Mouse (Mus musculus) hindbrain, embryonic 10.5 days (tissue): ENCODE measurements around the gene Ccdc138. TPM values are rescaled to one million over a fixed set of nuclear protein-coding genes. Genes with fewer than 3 reads are reported as not detected.
A peak's percentile ranks its signal among the peaks of the same experiment; 100 is the strongest.

Experiments
- DNase-seq: peaks from one replicate; pipeline ENCODE4 v3.0.0-alpha.2; 2017; ENCODE audit warnings: low spot score
- H3K27ac ChIP-seq: fragments of 300-500 bp; sonication (generic); 2 replicates; pipeline ENCODE4 v1.5.1; 2016; ENCODE audit warnings: mild to moderate bottlenecking, moderate library complexity
- H3K27me3 ChIP-seq: fragments of 300-500 bp; sonication (generic); 2 replicates; pipeline ENCODE4 v1.6.1; 2016; ENCODE audit warnings: mild to moderate bottlenecking; ENCODE audit not compliant: poor library complexity, insufficient read depth, severe bottlenecking
- H3K36me3 ChIP-seq: fragments of 300-500 bp; sonication (generic); 2 replicates; pipeline ENCODE4 v1.6.1; 2016; ENCODE audit warnings: mild to moderate bottlenecking, moderate library complexity
- H3K4me1 ChIP-seq: fragments of 300-500 bp; sonication (generic); replicated peaks from 2 replicates; pipeline ENCODE4 v1.6.1; 2016; ENCODE audit warnings: mild to moderate bottlenecking
- H3K4me3 ChIP-seq: fragments of 300-500 bp; sonication (generic); 2 replicates; pipeline ENCODE4 v1.5.1; 2016; ENCODE audit warnings: mild to moderate bottlenecking, moderate library complexity
- H3K9me3 ChIP-seq: fragments of 300-500 bp; sonication (generic); 2 replicates; pipeline ENCODE4 v1.6.1; 2016; ENCODE audit warnings: mild to moderate bottlenecking, moderate library complexity
- WGBS: fragments of 180-500 bp; shearing (Covaris S2); methylation state at CpG from one replicate; pipeline ENCODE4 v1.1.7; 2016; 5-methylcytosine and 5-hydroxymethylcytosine counted together
- polyA plus RNA-seq: library from polyadenylated mRNA; unstranded; fragments of >200 nt; fragmentation: Nextera tagmentation; extraction: Ambion mirVana; gene quantifications from 2 replicates; pipeline ENCODE4 v1.2.1, GENCODE M21; 2016

The Ccdc138 gene
- polyA plus RNA-seq: 12.6 and 14.4 TPM in 2 replicates

DNA sequence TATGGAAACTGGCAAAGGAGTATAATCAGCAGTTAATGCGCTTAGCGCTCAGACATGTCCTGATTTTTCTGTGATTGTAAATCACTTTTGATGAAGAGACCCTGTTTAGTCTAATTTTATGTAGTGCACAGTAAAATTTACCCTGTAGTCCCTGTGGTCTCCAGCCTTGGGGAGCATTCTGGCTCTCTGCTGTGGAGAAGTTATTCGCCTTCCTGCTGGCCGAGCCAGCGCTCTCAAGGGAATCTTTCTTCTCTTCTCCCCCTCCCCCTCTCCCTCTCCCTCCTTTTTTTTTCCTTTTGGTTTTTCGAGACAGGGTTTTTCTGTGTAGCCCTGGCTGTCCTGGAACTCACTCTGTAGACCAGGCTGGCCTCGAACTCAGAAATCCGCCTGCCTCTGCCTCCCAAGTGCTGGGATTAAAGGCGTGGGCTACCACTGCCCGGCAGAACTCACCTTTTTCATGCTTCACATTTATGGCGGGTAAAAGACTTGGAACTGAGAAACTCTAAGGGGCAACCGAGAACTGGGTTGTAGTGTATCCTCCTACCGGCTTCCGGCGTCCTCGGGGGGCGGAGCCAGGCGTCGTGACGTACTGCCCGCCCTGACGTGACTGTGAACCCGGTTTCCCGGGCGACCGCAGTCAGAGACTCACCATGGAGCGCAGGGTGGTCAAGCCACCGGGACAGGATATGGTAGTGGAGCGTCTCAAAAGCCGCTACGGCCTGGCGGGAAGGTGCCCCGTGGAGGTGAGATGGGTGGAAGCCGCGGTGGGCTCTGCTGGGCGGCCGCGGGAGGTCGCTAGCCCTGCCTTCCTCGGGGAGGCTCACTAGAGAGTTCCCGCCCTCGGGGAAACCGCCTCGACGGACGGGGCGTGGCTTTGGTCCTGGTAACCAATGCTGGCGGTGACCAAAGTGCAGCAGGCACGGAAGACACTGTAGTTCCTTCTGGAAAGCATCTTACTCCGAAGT lies at the start of gene Ccdc138:
Gene Ccdc138 (plus strand): TSS at position 629 of the 965 bp plus-strand sequence.
- peak within 1 kb of the TSS; percentile 94 for H3K27ac ChIP-seq
- peak; percentile 94 for DNase-seq
- H3K4me1 ChIP-seq: peaks cover 15% of the 10 kb centered on the region
- WGBS: 2% methylated on average over 50 of the region's 50 CpGs
- no peaks in the 10 kb centered on the region for H3K9me3 ChIP-seq
- peak within 1 kb of the TSS; percentile 77 for H3K4me3 ChIP-seq
- H3K36me3 ChIP-seq: peaks cover 41% of the 10 kb centered on the region
- H3K27me3 ChIP-seq: no peaks in the 10 kb centered on the region

DNA sequence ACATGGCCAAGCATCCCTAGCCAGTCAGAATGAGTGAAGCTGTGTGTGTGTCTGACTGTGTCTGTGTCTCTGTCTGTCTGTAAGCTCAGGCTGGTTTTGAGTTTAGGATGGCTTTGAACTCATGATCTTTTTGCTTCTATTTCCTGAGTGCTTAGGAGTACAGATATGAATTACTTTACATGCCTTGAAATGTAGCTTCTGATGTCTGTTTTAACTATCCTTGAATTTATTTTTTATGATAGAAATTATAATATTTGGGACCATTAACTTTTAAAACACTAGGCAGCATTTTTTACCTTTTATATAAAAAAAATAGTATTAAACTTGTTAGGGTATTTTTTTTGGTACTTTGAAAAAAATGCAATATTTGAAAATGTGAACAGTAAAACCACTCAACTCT lies 46.2 kb upstream of the Ccdc138 start:
- Histone ChIP-seq H3K27ac (no peak overlapping the region), H3K4me3 (no peak overlapping the region), H3K36me3 (peaks cover 47% of the 10 kb centered on the region), H3K4me1 (peaks cover 7% of the 10 kb centered on the region), H3K27me3 (no peaks in the 10 kb centered on the region), H3K9me3 (no peaks in the 10 kb centered on the region)
- DNase-seq: no peak

DNA sequence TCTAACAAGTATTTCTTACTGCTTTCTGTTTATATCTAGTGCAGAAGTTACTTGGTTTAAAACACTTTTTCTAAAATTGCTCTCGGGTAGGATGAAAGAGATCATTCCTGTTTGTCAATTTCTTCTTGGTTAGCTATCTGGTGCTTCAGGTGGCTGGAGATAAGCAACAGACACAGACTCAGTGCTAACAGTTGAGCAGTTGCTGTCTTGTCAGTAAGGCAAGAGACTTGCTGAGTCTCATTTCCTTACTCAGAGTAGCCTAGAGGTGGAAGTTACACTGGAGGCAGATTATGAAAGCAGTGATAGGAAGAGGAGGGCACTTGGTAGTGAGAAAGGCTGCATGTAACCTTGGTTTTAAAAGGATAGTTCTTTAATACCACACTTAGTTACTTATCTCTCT lies 45.6 kb upstream of the Ccdc138 start:
- WGBS: 89% methylated on average over 1 of the region's 1 CpGs
- H3K4me1 ChIP-seq: peaks cover 7% of the 10 kb centered on the region
- no peak for DNase-seq
- H3K27ac ChIP-seq: no peak overlapping the region
- no peak overlapping the region for H3K4me3 ChIP-seq
- H3K27me3 ChIP-seq: no peaks in the 10 kb centered on the region
- H3K36me3 ChIP-seq: peaks cover 52% of the 10 kb centered on the region
- H3K9me3 ChIP-seq: no peaks in the 10 kb centered on the region

DNA sequence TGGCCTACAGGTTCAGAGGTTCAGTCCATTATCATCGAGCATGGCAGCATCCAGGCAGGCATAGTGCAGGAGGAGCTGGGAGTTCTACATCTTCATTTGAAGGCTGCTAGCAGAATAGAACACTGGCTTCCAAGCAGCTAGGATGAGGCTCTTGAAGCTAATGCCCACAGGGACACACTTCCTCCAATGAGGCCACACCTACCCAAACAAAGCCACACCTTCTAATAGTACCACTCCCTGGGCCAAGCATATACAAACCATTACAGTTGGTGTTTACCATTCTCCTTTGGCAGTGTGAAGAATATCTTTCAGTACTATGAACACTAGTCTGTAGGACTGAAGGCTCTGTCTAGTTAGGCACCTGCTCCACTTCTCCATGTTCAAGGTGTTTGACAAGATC lies 37.9 kb upstream of the Ccdc138 start:
- no peaks in the 10 kb centered on the region for H3K4me1 ChIP-seq
- DNase-seq: no peak
- peaks cover 91% of the 10 kb centered on the region for H3K36me3 ChIP-seq
- no peaks in the 10 kb centered on the region for H3K9me3 ChIP-seq
- WGBS: 98% methylated on average over 1 of the region's 1 CpGs
- H3K27me3 ChIP-seq: no peaks in the 10 kb centered on the region
- no peak overlapping the region for H3K4me3 ChIP-seq
- H3K27ac ChIP-seq: no peak overlapping the region

DNA sequence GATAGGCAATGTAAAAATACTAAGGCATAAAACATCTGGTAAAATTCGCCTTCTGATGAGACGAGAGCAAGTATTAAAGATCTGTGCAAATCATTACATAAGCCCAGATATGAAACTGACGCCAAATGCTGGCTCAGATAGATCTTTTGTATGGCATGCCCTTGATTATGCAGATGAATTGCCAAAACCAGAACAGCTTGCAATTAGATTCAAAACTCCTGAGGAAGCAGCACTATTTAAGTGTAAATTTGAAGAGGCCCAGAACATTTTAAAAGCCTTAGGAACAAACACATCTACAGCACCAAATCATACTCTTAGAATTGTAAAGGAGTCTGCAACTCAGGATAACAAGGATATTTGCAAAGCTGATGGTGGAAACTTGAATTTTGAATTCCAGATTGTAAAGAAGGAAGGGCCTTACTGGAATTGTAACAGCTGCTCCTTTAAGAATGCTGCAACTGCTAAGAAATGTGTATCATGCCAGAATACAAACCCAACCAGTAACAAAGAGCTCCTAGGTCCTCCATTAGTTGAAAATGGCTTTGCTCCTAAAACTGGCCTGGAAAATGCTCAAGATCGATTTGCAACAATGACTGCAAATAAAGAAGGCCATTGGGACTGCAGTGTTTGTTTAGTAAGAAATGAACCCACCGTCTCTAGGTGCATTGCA lies 20.5 kb upstream of the Ccdc138 start:
- no peaks in the 10 kb centered on the region for H3K9me3 ChIP-seq
- no peaks in the 10 kb centered on the region for H3K27me3 ChIP-seq
- no peak overlapping the region for H3K4me3 ChIP-seq
- H3K27ac ChIP-seq: no peak overlapping the region
- peaks cover 98% of the 10 kb centered on the region for H3K36me3 ChIP-seq
- WGBS: 93% methylated on average over 5 of the region's 5 CpGs
- H3K4me1 ChIP-seq: no peaks in the 10 kb centered on the region
- DNase-seq: no peak

DNA sequence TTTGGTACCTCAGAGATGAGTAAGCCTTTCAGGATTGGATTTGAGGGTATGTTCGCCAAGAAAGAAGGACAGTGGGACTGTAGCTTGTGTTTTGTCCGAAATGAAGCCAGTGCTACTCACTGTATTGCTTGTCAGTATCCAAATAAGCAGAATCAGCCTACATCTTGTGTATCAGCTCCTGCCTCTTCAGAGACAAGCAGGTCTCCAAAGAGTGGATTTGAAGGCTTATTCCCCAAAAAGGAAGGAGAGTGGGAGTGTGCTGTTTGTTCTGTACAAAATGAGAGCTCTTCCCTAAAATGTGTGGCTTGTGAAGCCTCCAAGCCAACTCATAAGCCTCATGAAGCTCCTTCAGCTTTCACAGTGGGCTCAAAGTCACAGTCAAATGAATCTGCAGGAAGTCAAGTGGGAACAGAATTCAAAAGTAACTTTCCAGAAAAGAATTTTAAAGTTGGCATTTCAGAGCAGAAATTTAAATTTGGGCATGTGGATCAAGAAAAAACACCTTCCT lies 19.6 kb upstream of the Ccdc138 start:
- H3K36me3 ChIP-seq: peaks cover 97% of the 10 kb centered on the region
- WGBS: 93% methylated on average over 2 of the region's 2 CpGs
- H3K27ac ChIP-seq: no peak overlapping the region
- H3K4me1 ChIP-seq: no peaks in the 10 kb centered on the region
- DNase-seq: no peak
- no peaks in the 10 kb centered on the region for H3K27me3 ChIP-seq
- no peaks in the 10 kb centered on the region for H3K9me3 ChIP-seq
- H3K4me3 ChIP-seq: no peak overlapping the region

DNA sequence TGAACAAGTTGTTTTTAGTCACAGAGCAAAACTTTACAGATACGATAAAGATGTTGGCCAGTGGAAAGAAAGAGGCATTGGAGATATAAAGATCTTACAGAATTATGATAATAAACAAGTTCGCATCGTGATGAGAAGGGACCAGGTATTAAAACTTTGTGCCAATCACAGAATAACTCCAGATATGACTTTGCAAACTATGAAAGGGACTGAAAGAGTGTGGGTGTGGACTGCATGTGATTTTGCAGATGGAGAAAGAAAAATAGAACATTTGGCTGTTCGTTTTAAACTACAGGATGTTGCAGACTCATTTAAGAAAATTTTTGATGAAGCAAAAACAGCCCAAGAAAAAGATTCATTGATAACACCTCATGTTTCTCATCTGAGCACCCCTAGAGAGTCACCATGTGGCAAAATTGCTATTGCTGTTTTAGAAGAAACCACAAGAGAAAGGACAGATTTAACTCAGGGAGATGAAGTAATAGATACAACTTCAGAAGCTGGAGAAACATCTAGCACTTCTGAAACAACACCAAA lies 17.7 kb upstream of the Ccdc138 start:
- Histone ChIP-seq H3K4me3 (no peak overlapping the region), H3K9me3 (no peaks in the 10 kb centered on the region), H3K27ac (no peak overlapping the region), H3K4me1 (no peaks in the 10 kb centered on the region), H3K27me3 (no peaks in the 10 kb centered on the region), H3K36me3 (peaks cover 97% of the 10 kb centered on the region)
- 96% methylated on average over 4 of the region's 4 CpGs for WGBS
- no peak for DNase-seq

DNA sequence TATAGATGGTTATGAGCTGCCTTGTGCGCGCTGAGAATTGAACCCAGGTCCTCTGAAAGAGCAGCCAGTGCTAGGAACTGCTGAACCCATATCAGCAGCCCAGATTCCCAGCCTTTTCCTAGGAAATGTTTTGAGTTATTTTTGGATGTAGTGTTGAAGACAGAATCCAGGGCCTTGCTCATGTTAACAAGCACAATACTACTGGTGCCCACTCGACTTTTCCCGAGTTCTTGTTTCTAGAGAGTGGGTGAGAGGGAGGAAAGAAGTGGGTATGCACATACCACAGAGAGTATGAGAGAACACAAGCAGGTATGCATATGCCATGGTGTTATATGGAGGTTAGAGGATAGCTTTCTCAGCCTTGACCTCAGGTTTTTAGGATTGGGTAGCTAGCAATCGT lies 6.7 kb upstream of the Ccdc138 start:
- DNase-seq: no peak
- peaks cover 91% of the 10 kb centered on the region for H3K36me3 ChIP-seq
- H3K4me3 ChIP-seq: no peak overlapping the region
- no peaks in the 10 kb centered on the region for H3K27me3 ChIP-seq
- WGBS: 94% methylated on average over 5 of the region's 5 CpGs
- no peaks in the 10 kb centered on the region for H3K9me3 ChIP-seq
- no peaks in the 10 kb centered on the region for H3K4me1 ChIP-seq
- no peak overlapping the region for H3K27ac ChIP-seq

DNA sequence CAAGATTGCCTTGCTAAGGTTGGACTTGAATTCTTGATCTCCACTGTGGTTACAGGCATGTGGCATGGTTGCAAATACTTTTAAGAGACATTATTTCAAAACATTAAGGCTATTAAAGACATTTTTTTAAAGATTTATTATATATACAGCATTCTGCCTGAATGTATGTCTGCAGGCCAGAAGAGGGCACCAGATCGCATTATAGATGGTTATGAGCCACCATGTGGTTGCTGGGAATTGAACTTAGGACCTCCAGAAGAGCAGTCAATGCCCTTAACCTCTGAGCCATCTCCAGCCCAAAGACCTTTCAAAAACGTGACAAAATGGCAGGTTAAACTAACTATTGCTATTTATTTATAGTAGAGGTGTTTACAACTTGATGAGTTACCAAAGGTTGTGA lies 2.1 kb upstream of the Ccdc138 start:
- no peak for DNase-seq
- H3K9me3 ChIP-seq: no peaks in the 10 kb centered on the region
- no peak overlapping the region for H3K27ac ChIP-seq
- H3K36me3 ChIP-seq: peaks cover 54% of the 10 kb centered on the region
- WGBS: 87% methylated on average over 2 of the region's 2 CpGs
- H3K4me1 ChIP-seq: peaks cover 15% of the 10 kb centered on the region
- H3K4me3 ChIP-seq: no peak overlapping the region
- H3K27me3 ChIP-seq: no peaks in the 10 kb centered on the region

DNA sequence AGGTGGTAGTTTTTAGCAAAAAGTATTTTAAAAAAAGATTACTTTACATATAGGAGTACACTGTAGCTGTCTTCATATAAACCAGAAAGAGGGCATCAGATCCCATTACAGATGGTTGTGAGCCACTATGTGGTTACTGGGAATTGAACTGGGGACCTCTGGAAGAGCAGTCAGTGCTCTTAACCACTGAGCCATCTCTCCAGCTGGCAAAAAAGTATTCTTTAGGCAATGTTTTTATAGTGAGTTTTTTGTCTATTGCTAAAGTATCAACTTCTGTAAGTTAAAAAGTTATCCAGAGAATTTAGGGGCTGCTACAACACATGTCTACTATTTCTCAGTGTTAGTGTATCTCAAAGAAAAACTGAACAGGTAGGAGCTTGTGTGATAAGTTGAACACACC lies 1.0 kb upstream of the Ccdc138 start:
- peak overlapping the region; percentile 77 for H3K4me3 ChIP-seq
- H3K36me3 ChIP-seq: peaks cover 46% of the 10 kb centered on the region
- DNase-seq: no peak
- H3K27ac ChIP-seq: peak overlapping the region; percentile 94; the same call in 1 of the 2 replicates
- H3K9me3 ChIP-seq: no peaks in the 10 kb centered on the region
- H3K27me3 ChIP-seq: no peaks in the 10 kb centered on the region
- H3K4me1 ChIP-seq: peaks cover 15% of the 10 kb centered on the region

DNA sequence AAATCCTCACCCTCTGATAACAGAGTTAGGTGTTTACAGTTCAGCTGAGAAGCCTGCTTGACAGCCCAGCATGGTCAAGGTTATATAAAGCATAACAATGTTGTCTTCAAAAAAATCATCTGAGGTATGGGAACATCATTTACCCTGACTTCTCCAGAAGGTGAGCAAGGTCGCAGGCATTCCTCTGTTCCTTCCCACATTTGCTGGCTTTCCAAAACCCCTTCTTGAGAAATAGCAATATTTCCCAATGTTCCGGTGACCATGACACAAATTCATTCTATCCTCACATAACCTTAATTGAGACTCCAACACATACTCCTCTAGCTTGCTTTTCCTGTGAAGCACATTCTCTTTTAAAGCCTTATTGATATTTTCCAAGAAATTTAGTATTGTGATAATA lies 768 bp downstream of the Ccdc138 start:
- H3K9me3 ChIP-seq: no peaks in the 10 kb centered on the region
- 57% methylated on average over 2 of the region's 2 CpGs for WGBS
- H3K36me3 ChIP-seq: peaks cover 35% of the 10 kb centered on the region
- H3K27ac ChIP-seq: peak overlapping the region; percentile 94
- no peak for DNase-seq
- H3K27me3 ChIP-seq: no peaks in the 10 kb centered on the region
- H3K4me3 ChIP-seq: peak overlapping the region; percentile 77
- H3K4me1 ChIP-seq: peaks cover 15% of the 10 kb centered on the region

DNA sequence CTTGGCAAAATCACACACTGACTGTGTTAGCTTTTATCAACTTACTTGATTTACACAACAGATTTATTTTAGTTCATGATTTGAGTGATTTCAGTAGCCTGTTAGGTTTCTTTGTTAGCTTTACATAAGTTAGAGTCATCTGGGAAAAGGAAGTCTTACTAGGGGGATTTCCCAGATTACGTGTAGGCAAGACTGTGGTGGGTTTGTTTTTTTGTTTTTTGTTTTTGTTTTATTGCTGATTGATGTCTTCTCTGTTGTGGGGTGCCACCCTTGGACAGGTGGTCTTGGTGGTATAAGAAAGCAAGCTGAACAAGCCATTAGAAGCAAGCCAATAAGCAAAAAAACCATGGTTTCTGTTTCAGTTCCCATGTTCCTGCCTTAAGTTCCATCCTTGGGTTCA lies 31.6 kb downstream of the Ccdc138 start:
- H3K4me3 ChIP-seq: no peak overlapping the region
- no peaks in the 10 kb centered on the region for H3K4me1 ChIP-seq
- no peak for DNase-seq
- H3K27me3 ChIP-seq: no peaks in the 10 kb centered on the region
- peaks cover 70% of the 10 kb centered on the region for H3K36me3 ChIP-seq
- WGBS: 92% methylated on average over 1 of the region's 1 CpGs
- H3K9me3 ChIP-seq: peaks cover 8% of the 10 kb centered on the region
- H3K27ac ChIP-seq: no peak overlapping the region
